Mouse (Mus musculus) gonadal fat pad, adult 2 months (tissue): ENCODE data around the gene Sugct. TPM values are rescaled to one million over a fixed set of nuclear protein-coding genes. Genes with fewer than 3 reads are reported as not detected.
"Not testable (repeated sequence)": the region's sequence is repeated elsewhere in the genome, so short reads cannot be mapped to it uniquely, and the experiment has no call there.

Experiments used
- DNase-seq: peaks from one replicate; pipeline ENCODE4 v3.0.0-alpha.2; 2012; ENCODE audit warnings: low read depth
- polyA plus RNA-seq: library from polyadenylated mRNA; depleted of rRNA; stranded (reverse); fragments of >200 nt; gene quantifications from 2 replicates; pipeline ENCODE4 v1.2.3, GENCODE M21; 2012; rRNA removed

Gene Sugct
- polyA plus RNA-seq, 1 experiment = 2.0 TPM

GRCm38 (mm10) chr13:16898084-16898792, 797.1 kb downstream of the Sugct start:
- DNase-seq = no peak

DNA sequence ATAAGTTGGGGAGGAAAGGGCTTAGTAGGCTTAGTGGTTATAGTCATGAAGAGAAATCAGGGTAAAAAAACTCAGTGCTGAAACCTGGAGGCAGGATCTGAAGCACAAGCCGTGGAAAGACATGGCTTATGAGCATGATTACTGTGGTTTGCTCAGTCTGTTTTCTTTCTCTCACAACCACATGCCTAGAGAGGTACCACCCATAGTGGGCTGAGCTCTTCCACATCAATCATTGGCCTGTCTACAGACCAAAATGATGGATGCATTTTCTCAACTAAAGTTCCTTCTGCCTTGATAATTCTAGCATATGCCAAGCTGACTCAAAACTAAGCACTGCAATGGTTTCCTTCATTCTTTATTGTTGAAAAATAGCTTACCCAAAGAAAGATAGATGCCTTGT, 817.3 kb downstream of the Sugct start:
- DNase-seq = no peak

GRCm38 (mm10) chr13:16859986-16860385, 835.4 kb downstream of the Sugct start:
- DNase-seq = no peak

- no peak for DNase-seq
Observed at GRCm38 (mm10) chr13:16847236-16847635, 848.1 kb downstream of the Sugct start.

GRCm38 (mm10) chr13:16840994-16841393, 854.4 kb downstream of the Sugct start:
- no peak for DNase-seq

DNA sequence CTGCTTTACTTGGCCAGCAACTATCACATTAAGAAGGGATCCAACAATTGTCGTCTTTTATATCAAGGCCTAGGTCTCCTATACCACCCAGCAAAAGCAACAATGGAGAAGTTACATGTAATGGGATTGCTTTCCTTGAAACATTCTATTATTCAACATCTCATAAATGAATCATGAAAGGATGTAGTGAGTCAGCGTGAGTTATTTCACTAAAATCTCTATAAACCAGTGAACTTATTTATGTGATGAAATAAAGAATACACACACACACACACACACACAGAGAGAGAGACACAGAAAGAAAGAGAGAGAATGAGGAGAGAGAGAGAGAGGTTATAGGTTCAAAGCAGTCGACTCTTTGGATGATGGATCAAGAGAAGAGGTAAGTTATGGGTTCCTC, 856.9 kb downstream of the Sugct start:
- DNase-seq = no peak

DNA sequence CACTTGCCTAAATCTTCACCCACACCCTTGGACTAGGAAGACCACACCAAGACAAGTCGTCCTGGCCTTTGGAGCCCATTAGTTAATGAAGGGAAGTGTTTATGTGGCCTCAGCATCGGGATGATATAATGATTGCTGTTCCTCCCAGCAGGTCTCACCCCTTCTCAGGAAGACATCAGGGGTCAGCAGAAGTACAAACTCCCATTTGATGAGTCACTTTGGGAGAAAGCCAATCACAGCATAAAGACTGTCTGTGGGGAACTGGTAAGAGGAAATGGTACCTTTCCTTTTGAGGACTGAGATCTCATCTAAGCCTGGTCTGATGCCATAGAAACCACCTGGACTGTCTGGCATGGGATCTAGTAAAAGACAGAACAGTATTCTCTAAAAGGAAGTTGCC, 860.2 kb downstream of the Sugct start:
- no peak for DNase-seq

- DNase-seq = no peak
Observed at GRCm38 (mm10) chr13:16833069-16833468, 862.3 kb downstream of the Sugct start.

- no peak for DNase-seq
Observed at GRCm38 (mm10) chr13:16831840-16832239, 863.5 kb downstream of the Sugct start.

GRCm38 (mm10) chr13:16830291-16830690, 865.1 kb downstream of the Sugct start:
- DNase-seq = not testable (repeated sequence)

GRCm38 (mm10) chr13:16829589-16829988, 865.8 kb downstream of the Sugct start:
- DNase-seq = no peak

DNA sequence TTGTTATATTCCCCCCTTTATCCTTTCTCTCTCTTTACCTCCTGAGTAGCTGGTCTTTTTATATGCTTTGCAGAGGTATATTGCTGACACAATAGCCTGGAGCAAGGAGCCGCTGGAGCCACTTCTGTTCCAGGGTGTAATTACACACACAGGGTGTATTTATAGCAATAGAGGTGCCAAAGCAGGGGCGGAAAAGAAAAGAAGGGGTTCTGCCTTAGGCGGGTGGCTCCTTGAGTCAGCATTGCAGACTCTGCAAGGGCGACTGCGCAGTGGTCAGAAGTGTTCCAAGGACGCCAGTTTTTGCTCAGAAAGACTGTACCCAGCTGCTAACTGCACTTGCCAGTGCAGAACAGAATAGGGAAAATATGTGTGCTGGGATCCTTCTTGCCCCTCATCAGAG, 869.7 kb downstream of the Sugct start:
- no peak for DNase-seq

DNA sequence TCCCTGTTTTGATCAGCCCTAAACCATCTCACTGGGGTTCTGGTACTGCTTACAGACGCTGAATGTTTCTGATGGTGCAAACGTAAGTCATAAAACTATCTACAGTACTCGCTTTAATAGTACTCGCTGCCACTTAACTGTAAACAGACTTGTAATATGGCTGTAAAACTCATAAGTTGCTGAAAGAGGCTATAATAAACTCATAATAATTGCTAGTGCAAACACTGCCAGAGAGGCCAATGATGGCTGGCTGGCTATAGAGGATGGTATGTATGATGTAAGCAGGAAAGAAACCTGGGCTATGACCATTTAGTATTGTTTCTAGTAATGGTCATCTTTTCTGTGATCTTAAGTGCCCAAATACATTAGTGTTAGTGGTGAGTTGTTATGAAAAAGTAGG, 873.6 kb downstream of the Sugct start:
- DNase-seq = no peak

- no peak for DNase-seq
Observed at GRCm38 (mm10) chr13:16817471-16817870, 877.9 kb downstream of the Sugct start.

GRCm38 (mm10) chr13:16816747-16817146, 878.6 kb downstream of the Sugct start:
- no peak for DNase-seq

DNA sequence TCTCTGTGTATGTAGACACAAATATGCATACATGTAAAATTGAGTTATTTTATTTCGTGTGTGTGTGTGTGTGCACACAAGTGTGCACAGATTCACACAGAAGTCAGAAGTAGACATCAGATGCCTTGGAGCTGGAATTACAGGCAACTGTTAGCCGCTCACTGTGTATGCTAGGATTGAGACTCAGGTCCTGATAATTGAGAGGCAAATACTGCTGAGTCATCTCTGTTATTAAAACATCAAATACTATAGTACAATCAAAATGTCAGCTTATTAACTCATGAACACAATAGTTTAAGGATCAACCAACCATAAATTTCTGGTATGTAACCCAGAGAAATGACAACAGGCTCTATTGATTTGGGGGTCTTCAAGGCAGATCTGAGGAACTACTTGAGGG, 883.1 kb downstream of the Sugct start:
- no peak for DNase-seq

Other genes with a start within 250 kb of the Sugct start
- 8.4 and 10.6 TPM in 2 replicates for gene Mplkip, start 361 bp downstream of the Sugct start, polyA plus RNA-seq
- 24.3 and 27.6 TPM in 2 replicates for gene Cdk13, start 109.5 kb upstream of the Sugct start, polyA plus RNA-seq
- gene Rala, start 248.7 kb upstream of the Sugct start, polyA plus RNA-seq = 18.9 and 21.5 TPM in 2 replicates